Mouse (Mus musculus): ENCODE measurements around the gene Wnk2. TPM values are rescaled to one million over a fixed set of nuclear protein-coding genes. Genes with fewer than 3 reads are reported as not detected.
A peak's percentile ranks its signal among the peaks of the same experiment; 100 is the strongest.
"Not testable (repeated sequence)": the region's sequence is repeated elsewhere in the genome, so short reads cannot be mapped to it uniquely, and the experiment has no call there.

Wnk2 gene
- total RNA-seq, 1 experiment from 2014 or later = not detected

- no peak for ATAC-seq (replicated peaks; ENCODE audit: low read depth, poor library complexity, severe bottlenecking)
Observed at GRCm38 (mm10) chr13:49064257-49064656, 83.6 kb downstream of the Wnk2 start.

GRCm38 (mm10) chr13:49060456-49060855, 87.4 kb downstream of the Wnk2 start:
- no peak for ATAC-seq (replicated peaks; ENCODE audit: low read depth, poor library complexity, severe bottlenecking)

GRCm38 (mm10) chr13:49058528-49058927, 89.3 kb downstream of the Wnk2 start:
- ATAC-seq (replicated peaks; ENCODE audit: low read depth, poor library complexity, severe bottlenecking) = peak; percentile 73

- ATAC-seq (replicated peaks; ENCODE audit: low read depth, poor library complexity, severe bottlenecking) = 0 out of 2 replicates have a peak, but pooled peaks have one; percentile 9
Observed at GRCm38 (mm10) chr13:49056304-49056703, 91.5 kb downstream of the Wnk2 start.

GRCm38 (mm10) chr13:49054753-49055152, 93.1 kb downstream of the Wnk2 start:
- ATAC-seq (replicated peaks; ENCODE audit: low read depth, poor library complexity, severe bottlenecking) = not testable (repeated sequence)

GRCm38 (mm10) chr13:49053333-49053732, 94.5 kb downstream of the Wnk2 start:
- ATAC-seq (replicated peaks; ENCODE audit: low read depth, poor library complexity, severe bottlenecking) = no peak

- peak; percentile 57 for ATAC-seq (replicated peaks; ENCODE audit: low read depth, poor library complexity, severe bottlenecking)
Observed at GRCm38 (mm10) chr13:49052512-49052911, 95.3 kb downstream of the Wnk2 start.

- no peak for ATAC-seq (replicated peaks; ENCODE audit: low read depth, poor library complexity, severe bottlenecking)
Observed at GRCm38 (mm10) chr13:49047393-49047792, 100.4 kb downstream of the Wnk2 start.

GRCm38 (mm10) chr13:49044145-49044561, 103.7 kb downstream of the Wnk2 start:
- ATAC-seq (replicated peaks; ENCODE audit: low read depth, poor library complexity, severe bottlenecking) = no peak

- ATAC-seq (replicated peaks; ENCODE audit: low read depth, poor library complexity, severe bottlenecking) = no peak
Observed at GRCm38 (mm10) chr13:49042371-49042770, 105.4 kb downstream of the Wnk2 start.

GRCm38 (mm10) chr13:49036928-49037574, 110.8 kb downstream of the Wnk2 start:
- ATAC-seq (replicated peaks; ENCODE audit: low read depth, poor library complexity, severe bottlenecking) = no peak

GRCm38 (mm10) chr13:49036436-49036835, 111.4 kb downstream of the Wnk2 start:
- ATAC-seq (replicated peaks; ENCODE audit: low read depth, poor library complexity, severe bottlenecking) = no peak

GRCm38 (mm10) chr13:49031029-49031428, 116.8 kb downstream of the Wnk2 start:
- ATAC-seq (replicated peaks; ENCODE audit: low read depth, poor library complexity, severe bottlenecking) = no peak

GRCm38 (mm10) chr13:49028757-49029539, 118.9 kb downstream of the Wnk2 start:
- ATAC-seq (replicated peaks; ENCODE audit: low read depth, poor library complexity, severe bottlenecking) = no peak

GRCm38 (mm10) chr13:49027057-49027456, 120.8 kb downstream of the Wnk2 start:
- no peak for ATAC-seq (replicated peaks; ENCODE audit: low read depth, poor library complexity, severe bottlenecking)

GRCm38 (mm10) chr13:49025521-49025920, 122.3 kb downstream of the Wnk2 start:
- ATAC-seq (replicated peaks; ENCODE audit: low read depth, poor library complexity, severe bottlenecking) = no peak

GRCm38 (mm10) chr13:49024763-49025162, 123.1 kb downstream of the Wnk2 start:
- ATAC-seq (replicated peaks; ENCODE audit: low read depth, poor library complexity, severe bottlenecking) = no peak

GRCm38 (mm10) chr13:49021693-49022092, 126.1 kb downstream of the Wnk2 start:
- peak; percentile 69; the same call in 1 of the 2 replicates for ATAC-seq (replicated peaks; ENCODE audit: low read depth, poor library complexity, severe bottlenecking)

- no peak; the same call in 1 of the 2 replicates for ATAC-seq (replicated peaks; ENCODE audit: low read depth, poor library complexity, severe bottlenecking)
Observed at GRCm38 (mm10) chr13:49020152-49020551, 127.7 kb downstream of the Wnk2 start.

- ATAC-seq (replicated peaks; ENCODE audit: low read depth, poor library complexity, severe bottlenecking) = no peak
Observed at GRCm38 (mm10) chr13:49017375-49017774, 130.4 kb downstream of the Wnk2 start.

- ATAC-seq (replicated peaks; ENCODE audit: low read depth, poor library complexity, severe bottlenecking) = peak; percentile 43
Observed at GRCm38 (mm10) chr13:49016311-49016761, 131.5 kb downstream of the Wnk2 start.

Data from common myeloid progenitor, adult 5-6 weeks (primary cell).